Mouse (Mus musculus): ENCODE results near the gene Upb1. TPM values are rescaled to one million over a fixed set of nuclear protein-coding genes. Genes with fewer than 3 reads are reported as not detected.
"Not testable (repeated sequence)": the region's sequence is repeated elsewhere in the genome, so short reads cannot be mapped to it uniquely, and the experiment has no call there.

Upb1 gene
- polyA plus RNA-seq, 1 experiment from 2014 or later = 0.87 TPM

DNA sequence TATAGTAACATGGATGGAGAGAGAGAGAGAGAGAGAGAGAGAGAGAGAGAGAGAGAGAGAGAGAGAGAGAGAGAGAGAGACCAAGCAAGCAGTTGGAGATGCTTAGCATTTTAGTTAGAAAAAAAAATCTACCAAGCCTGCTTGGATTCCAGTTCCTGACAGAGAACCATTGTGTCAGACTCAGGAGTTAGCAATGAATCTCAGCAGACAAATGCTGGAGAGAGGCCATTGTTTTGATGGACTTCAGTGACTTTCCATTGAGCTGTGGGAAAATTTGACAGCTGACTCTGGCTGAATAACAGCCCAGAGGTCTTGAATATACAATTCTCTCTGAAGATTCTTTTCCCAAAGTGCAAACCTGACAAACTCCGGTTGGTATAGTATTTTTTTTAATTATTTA, 56.9 kb downstream of the Upb1 start:
- H3K9ac ChIP-seq (ENCODE audit: low read length) = no peak overlapping the region
- H3K4me3 ChIP-seq (ENCODE audit: low read length) = no peak overlapping the region
- ATAC-seq (replicated peaks; ENCODE audit: extremely low read depth, insufficient read depth, low FRiP score) = no peak
- 69% methylated on average over 1 of the region's 1 CpGs for WGBS
- no peaks in the 10 kb centered on the region; the same call in 1 of the 2 replicates for H3K9me3 ChIP-seq (replicated peaks; ENCODE audit: control insufficient read depth, low read length)
- no peaks in the 10 kb centered on the region for H3K27me3 ChIP-seq (ENCODE audit: control insufficient read depth, insufficient read depth, low read length)
- H3K36me3 ChIP-seq (ENCODE audit: control insufficient read depth, insufficient read depth) = no peaks in the 10 kb centered on the region
- peaks cover 12% of the 10 kb centered on the region for H3K4me1 ChIP-seq (ENCODE audit: control insufficient read depth, insufficient read depth, low read length)
- no peak overlapping the region for H3K27ac ChIP-seq (ENCODE audit: low read length)
- no peak overlapping the region for H3K4me2 ChIP-seq (ENCODE audit: low read depth, low read length)

DNA sequence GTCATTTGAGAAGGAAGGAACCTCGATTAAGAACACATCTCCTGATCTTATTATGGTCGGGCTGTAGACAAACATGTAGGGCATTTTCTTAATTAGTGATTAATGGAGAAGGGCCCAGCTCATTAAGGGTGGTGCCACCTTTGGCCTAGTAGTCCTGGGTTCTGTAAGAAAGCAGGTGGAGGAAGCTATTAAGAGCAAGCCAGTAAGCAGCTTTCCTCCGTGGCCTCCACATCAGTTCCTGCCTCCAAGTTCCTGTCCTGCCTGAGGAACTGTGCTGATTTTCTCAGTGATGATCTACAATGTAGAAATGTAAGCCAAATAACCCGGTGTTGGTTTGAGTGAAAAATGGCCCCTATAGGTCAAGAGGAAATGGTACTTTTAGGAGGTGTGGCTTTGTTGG, 57.4 kb downstream of the Upb1 start:
- WGBS = 71% methylated on average over 4 of the region's 4 CpGs

DNA sequence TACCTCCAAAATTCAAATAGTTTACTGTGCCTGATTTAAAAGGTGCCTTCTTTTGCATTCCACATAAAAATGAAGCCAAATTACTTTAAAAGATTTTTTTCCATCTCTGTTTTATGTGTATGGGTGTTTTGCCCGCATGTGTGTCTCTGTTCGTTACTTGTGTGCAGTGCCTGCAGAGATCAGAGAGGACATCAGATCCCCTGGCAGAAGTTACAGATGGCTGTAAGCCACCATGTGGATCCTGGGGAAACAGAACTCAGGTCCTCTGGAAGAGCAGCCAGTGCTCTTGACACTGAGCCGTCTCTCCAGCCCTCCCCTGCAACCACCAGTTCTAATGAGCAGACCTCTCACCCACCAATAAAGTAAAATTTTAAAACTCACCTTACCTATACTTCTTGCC, 61.8 kb downstream of the Upb1 start:
- no peak overlapping the region for H3K9ac ChIP-seq (ENCODE audit: low read length)
- no peaks in the 10 kb centered on the region; the same call in 1 of the 2 replicates for H3K9me3 ChIP-seq (replicated peaks; ENCODE audit: control insufficient read depth, low read length)
- H3K4me3 ChIP-seq (ENCODE audit: low read length) = no peak overlapping the region
- no peaks in the 10 kb centered on the region for H3K27me3 ChIP-seq (ENCODE audit: control insufficient read depth, insufficient read depth, low read length)
- peaks cover 12% of the 10 kb centered on the region for H3K4me1 ChIP-seq (ENCODE audit: control insufficient read depth, insufficient read depth, low read length)
- H3K27ac ChIP-seq (ENCODE audit: low read length) = no peak overlapping the region
- ATAC-seq (replicated peaks; ENCODE audit: extremely low read depth, insufficient read depth, low FRiP score) = no peak
- H3K4me2 ChIP-seq (ENCODE audit: low read depth, low read length) = no peak overlapping the region
- 82% methylated on average over 3 of the region's 3 CpGs for WGBS
- H3K36me3 ChIP-seq (ENCODE audit: control insufficient read depth, insufficient read depth) = no peaks in the 10 kb centered on the region

More for the DNA sequence above, 57.4 kb downstream of the Upb1 start:
- Histone ChIP-seq H3K4me3 (ENCODE audit: low read length) (no peak overlapping the region), H3K27me3 (ENCODE audit: control insufficient read depth, insufficient read depth, low read length) (no peaks in the 10 kb centered on the region), H3K4me2 (ENCODE audit: low read depth, low read length) (no peak overlapping the region), H3K9ac (ENCODE audit: low read length) (no peak overlapping the region), H3K4me1 (ENCODE audit: control insufficient read depth, insufficient read depth, low read length) (peaks cover 12% of the 10 kb centered on the region), H3K9me3 (replicated peaks; ENCODE audit: control insufficient read depth, low read length) (no peaks in the 10 kb centered on the region; the same call in 1 of the 2 replicates), H3K36me3 (ENCODE audit: control insufficient read depth, insufficient read depth) (no peaks in the 10 kb centered on the region), H3K27ac (ENCODE audit: low read length) (0 out of 2 replicates have a peak overlapping the region, but pooled peaks have one; percentile 29)
- no peak for ATAC-seq (replicated peaks; ENCODE audit: extremely low read depth, insufficient read depth, low FRiP score)

DNA sequence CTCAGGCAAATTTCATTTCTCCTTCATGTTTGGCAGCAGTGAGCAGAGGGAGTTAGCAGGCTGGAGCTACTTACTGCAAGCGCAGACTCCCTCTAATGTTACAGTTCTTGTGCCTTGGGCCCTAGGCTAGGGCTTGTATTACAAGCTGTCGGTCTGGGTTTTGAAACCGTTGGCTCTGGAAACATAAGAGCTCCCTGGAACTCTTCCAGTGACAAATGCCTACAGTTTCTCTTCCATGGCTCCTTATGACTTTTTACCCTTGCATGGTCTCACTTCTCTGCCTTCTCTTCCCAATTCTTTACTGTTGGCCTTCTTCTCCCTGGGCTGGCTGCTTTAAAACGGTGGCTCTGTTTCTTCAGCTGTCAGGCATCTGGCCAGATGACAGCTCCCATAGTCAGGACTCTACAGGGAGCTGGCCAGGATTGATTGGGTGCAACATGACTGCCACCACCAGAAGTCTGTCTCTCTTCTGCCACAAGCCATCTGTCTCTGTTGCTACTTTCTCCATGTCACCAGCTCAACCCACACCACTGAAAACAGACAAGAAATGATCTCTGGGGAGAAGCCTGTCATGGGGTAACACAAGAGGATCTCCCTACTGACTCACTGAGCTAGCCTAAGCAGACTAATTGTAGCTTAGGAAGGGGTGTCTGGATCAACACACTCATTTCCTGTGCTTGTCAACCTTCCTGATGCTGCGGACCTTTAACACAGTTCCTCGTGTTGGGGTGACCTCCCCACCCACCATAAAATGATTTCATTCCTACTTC, 65.1 kb downstream of the Upb1 start:
- WGBS = 29% methylated on average over 6 of the region's 6 CpGs
- H3K27ac ChIP-seq (ENCODE audit: low read length) = peak overlapping the region; percentile 76
- H3K4me1 ChIP-seq (ENCODE audit: control insufficient read depth, insufficient read depth, low read length) = peaks cover 12% of the 10 kb centered on the region
- H3K4me3 ChIP-seq (ENCODE audit: low read length) = no peak overlapping the region
- ATAC-seq (replicated peaks; ENCODE audit: extremely low read depth, insufficient read depth, low FRiP score) = peak; percentile 72; the same call in 1 of the 2 replicates
- H3K36me3 ChIP-seq (ENCODE audit: control insufficient read depth, insufficient read depth) = no peaks in the 10 kb centered on the region
- no peaks in the 10 kb centered on the region for H3K27me3 ChIP-seq (ENCODE audit: control insufficient read depth, insufficient read depth, low read length)
- no peak overlapping the region for H3K4me2 ChIP-seq (ENCODE audit: low read depth, low read length)
- no peak overlapping the region for H3K9ac ChIP-seq (ENCODE audit: low read length)
- no peaks in the 10 kb centered on the region for H3K9me3 ChIP-seq (replicated peaks; ENCODE audit: control insufficient read depth, low read length)

DNA sequence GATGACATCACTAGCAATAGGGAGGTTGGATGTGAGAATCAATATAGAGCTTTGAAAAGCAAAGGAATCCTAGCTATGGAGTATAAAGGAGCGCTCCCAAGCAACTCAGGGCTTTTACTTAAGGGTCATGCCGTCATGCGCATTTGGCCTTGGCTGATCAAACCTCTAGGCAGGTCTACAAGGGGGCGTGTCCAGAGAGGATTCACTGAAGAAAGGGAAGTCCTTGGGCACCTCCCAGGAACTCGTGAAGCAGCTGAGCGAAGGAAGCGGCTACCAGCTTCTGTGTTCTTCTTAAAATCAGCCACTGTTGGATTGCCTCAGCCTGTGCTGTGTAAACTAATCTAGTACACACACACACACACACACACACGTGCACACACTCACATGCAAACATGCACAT, 72.5 kb downstream of the Upb1 start:
- 66% methylated on average over 8 of the region's 8 CpGs for WGBS
- H3K4me1 ChIP-seq (ENCODE audit: control insufficient read depth, insufficient read depth, low read length) = 0 out of 2 replicates have a peak, but pooled peaks cover 2% of the 10 kb centered on the region
- no peak overlapping the region for H3K4me3 ChIP-seq (ENCODE audit: low read length)
- no peaks in the 10 kb centered on the region for H3K9me3 ChIP-seq (replicated peaks; ENCODE audit: control insufficient read depth, low read length)
- H3K36me3 ChIP-seq (ENCODE audit: control insufficient read depth, insufficient read depth) = no peaks in the 10 kb centered on the region
- H3K4me2 ChIP-seq (ENCODE audit: low read depth, low read length) = no peak overlapping the region
- H3K27ac ChIP-seq (ENCODE audit: low read length) = no peak overlapping the region
- no peak for ATAC-seq (replicated peaks; ENCODE audit: extremely low read depth, insufficient read depth, low FRiP score)
- no peaks in the 10 kb centered on the region for H3K27me3 ChIP-seq (ENCODE audit: control insufficient read depth, insufficient read depth, low read length)
- H3K9ac ChIP-seq (ENCODE audit: low read length) = no peak overlapping the region

DNA sequence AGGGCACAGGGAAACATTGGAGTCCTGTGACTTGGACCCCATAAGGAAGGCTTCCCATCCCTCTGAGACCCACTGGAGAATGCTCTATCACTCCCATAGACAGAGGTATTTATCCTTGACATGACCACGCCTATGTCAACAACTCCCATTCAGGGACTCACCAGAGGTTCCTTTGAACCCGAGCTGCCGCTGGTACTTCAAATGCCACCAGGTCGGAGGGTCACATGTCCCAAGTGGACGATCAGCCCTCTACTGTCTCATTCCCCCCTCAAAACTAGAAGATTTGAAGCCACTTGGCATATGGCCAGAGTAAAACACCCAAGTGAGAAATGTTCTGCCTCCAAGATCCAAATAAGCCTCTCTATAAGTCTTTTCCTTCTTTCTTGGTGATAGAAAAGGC, 73.7 kb downstream of the Upb1 start:
- no peak overlapping the region for H3K4me3 ChIP-seq (ENCODE audit: low read length)
- no peaks in the 10 kb centered on the region for H3K36me3 ChIP-seq (ENCODE audit: control insufficient read depth, insufficient read depth)
- H3K9me3 ChIP-seq (replicated peaks; ENCODE audit: control insufficient read depth, low read length) = no peaks in the 10 kb centered on the region
- no peak overlapping the region for H3K9ac ChIP-seq (ENCODE audit: low read length)
- no peaks in the 10 kb centered on the region for H3K27me3 ChIP-seq (ENCODE audit: control insufficient read depth, insufficient read depth, low read length)
- no peak overlapping the region for H3K4me2 ChIP-seq (ENCODE audit: low read depth, low read length)
- WGBS = 37% methylated on average over 5 of the region's 5 CpGs
- no peak for ATAC-seq (replicated peaks; ENCODE audit: extremely low read depth, insufficient read depth, low FRiP score)
- 0 out of 2 replicates have a peak, but pooled peaks cover 2% of the 10 kb centered on the region for H3K4me1 ChIP-seq (ENCODE audit: control insufficient read depth, insufficient read depth, low read length)
- no peak overlapping the region for H3K27ac ChIP-seq (ENCODE audit: low read length)

DNA sequence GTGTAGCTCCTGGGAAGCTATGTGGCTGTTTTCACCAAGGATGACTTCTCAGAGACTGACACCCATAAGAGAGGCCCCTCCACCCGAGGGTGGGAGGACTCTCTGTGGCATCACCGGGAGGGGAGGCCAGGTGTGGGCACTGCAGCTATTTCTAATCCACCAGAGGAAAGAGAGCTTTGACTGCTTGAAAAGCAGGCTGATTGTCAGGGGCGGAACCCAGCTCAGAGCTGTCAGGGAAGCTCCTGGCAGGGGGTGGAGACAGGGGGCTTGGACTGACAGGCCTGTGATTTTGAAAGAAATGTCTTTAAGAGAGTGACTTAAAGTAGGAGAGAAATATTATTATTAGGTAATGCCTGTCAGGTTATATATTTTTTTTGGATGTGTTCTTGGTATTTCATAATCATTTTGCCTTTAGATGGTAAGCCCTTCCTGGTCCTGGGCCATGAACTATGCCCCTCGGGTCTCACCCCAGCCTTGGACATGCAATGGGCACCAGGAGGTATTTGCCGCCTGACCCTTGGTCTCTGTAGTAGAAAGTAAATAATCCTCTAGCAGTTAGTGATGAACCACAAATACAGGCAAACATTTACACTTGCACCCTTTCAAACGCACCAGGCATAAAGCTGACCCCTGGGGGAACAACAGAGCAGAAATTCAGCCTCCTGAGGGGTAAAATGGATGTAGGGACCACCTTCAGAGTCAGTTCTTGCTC, 74.4 kb downstream of the Upb1 start:
- not testable (repeated sequence) for H3K36me3 ChIP-seq (ENCODE audit: control insufficient read depth, insufficient read depth); H3K9ac ChIP-seq (ENCODE audit: low read length)
- WGBS = 52% methylated on average over 5 of the region's 6 CpGs

DNA sequence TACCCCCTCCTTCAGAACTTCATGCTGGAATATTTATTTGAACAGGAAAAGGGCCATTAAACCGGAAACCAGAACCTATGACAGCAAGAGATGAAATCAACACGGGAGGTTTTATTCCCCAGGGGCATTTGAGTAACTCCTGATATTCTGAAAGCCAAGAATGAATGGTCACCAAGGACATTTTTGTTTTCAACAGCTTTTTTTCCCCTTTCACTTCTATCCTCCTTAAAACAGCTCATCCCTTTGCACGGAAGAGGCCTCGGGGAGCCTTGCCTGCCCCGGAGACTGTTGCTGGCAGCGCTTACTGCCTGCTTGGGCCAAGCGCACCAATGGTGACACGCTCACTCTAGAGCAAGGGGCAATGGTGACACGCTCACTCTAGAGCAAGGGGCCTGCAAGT, 76.1 kb downstream of the Upb1 start:
- Histone ChIP-seq H3K9ac (ENCODE audit: low read length) (no peak overlapping the region), H3K4me2 (ENCODE audit: low read depth, low read length) (no peak overlapping the region), H3K4me1 (ENCODE audit: control insufficient read depth, insufficient read depth, low read length) (0 out of 2 replicates have a peak, but pooled peaks cover 2% of the 10 kb centered on the region), H3K4me3 (ENCODE audit: low read length) (no peak overlapping the region), H3K27me3 (ENCODE audit: control insufficient read depth, insufficient read depth, low read length) (no peaks in the 10 kb centered on the region), H3K9me3 (replicated peaks; ENCODE audit: control insufficient read depth, low read length) (no peaks in the 10 kb centered on the region), H3K27ac (ENCODE audit: low read length) (peak overlapping the region; percentile 13; the same call in 1 of the 2 replicates), H3K36me3 (ENCODE audit: control insufficient read depth, insufficient read depth) (no peaks in the 10 kb centered on the region)
- WGBS = 65% methylated on average over 9 of the region's 9 CpGs
- ATAC-seq (replicated peaks; ENCODE audit: extremely low read depth, insufficient read depth, low FRiP score) = no peak

More for the DNA sequence above, 74.4 kb downstream of the Upb1 start:
- H3K4me1 ChIP-seq (ENCODE audit: control insufficient read depth, insufficient read depth, low read length); H3K4me3 ChIP-seq (ENCODE audit: low read length); H3K4me2 ChIP-seq (ENCODE audit: low read depth, low read length); H3K27me3 ChIP-seq (ENCODE audit: control insufficient read depth, insufficient read depth, low read length); H3K27ac ChIP-seq (ENCODE audit: low read length); H3K9me3 ChIP-seq (replicated peaks; ENCODE audit: control insufficient read depth, low read length); ATAC-seq (replicated peaks; ENCODE audit: extremely low read depth, insufficient read depth, low FRiP score): not testable (repeated sequence)

DNA sequence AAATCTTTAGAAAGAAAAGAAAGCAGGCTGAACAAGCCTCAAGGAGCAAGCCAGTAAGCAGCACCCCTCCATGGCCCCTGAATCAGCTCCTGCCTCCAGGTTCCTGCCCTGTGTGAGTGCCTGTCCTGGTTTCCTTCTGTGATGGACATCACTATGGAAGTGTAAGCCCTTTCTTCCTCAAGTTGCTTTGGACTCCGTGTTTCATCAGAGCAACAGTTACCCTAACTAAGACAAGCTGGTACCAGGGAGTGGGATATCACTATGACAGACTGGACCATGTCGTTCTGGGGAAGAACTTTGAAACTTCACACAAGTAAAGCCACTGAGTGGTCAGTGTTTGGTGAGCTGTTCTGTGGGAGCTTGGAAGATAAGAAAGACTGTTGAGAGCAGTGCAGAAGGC, 79.0 kb downstream of the Upb1 start:
- no peaks in the 10 kb centered on the region for H3K27me3 ChIP-seq (ENCODE audit: control insufficient read depth, insufficient read depth, low read length)
- H3K4me1 ChIP-seq (ENCODE audit: control insufficient read depth, insufficient read depth, low read length) = peaks cover 1% of the 10 kb centered on the region; the same call in 1 of the 2 replicates
- H3K9ac ChIP-seq (ENCODE audit: low read length) = no peak overlapping the region
- H3K4me2 ChIP-seq (ENCODE audit: low read depth, low read length) = no peak overlapping the region
- H3K27ac ChIP-seq (ENCODE audit: low read length) = no peak overlapping the region
- 75% methylated on average over 2 of the region's 2 CpGs for WGBS
- no peaks in the 10 kb centered on the region for H3K9me3 ChIP-seq (replicated peaks; ENCODE audit: control insufficient read depth, low read length)
- no peak for ATAC-seq (replicated peaks; ENCODE audit: extremely low read depth, insufficient read depth, low FRiP score)
- no peaks in the 10 kb centered on the region for H3K36me3 ChIP-seq (ENCODE audit: control insufficient read depth, insufficient read depth)
- no peak overlapping the region for H3K4me3 ChIP-seq (ENCODE audit: low read length)

Data from heart, embryonic 16.5 days (tissue).